Mouse (Mus musculus) midbrain, embryonic 16.5 days (tissue): ENCODE measurements at regions not wholly inside any gene's neighbourhood (a gene's known extent, or its start where the extent isn't known, plus 50 kb on each side); places are given as distances from the start of the nearest gene placed in this dataset.

Experiments
- ATAC-seq: fragments of 200-750 bp; cut with Nextera tagmentation; 2 replicates; pipeline ENCODE4 v1.8.0; 2017; ENCODE audit warnings: moderate TSS enrichment
- H3K27ac ChIP-seq: fragments of 300-500 bp; sonication (generic); 2 replicates; pipeline ENCODE4 v1.5.1; 2014; ENCODE audit warnings: mild to moderate bottlenecking, low read length, mixed read lengths
- H3K27me3 ChIP-seq: fragments of 300-500 bp; sonication (generic); 2 replicates; pipeline ENCODE4 v1.6.1; 2014; ENCODE audit warnings: low read depth, low read length, mixed read lengths; ENCODE audit not compliant: control insufficient read depth, insufficient read depth
- H3K36me3 ChIP-seq: fragments of 300-500 bp; sonication (generic); 2 replicates; pipeline ENCODE4 v1.6.1; 2014; ENCODE audit warnings: mild to moderate bottlenecking, low read length, moderate library complexity, mixed read lengths; ENCODE audit not compliant: control insufficient read depth, insufficient read depth
- H3K4me1 ChIP-seq: fragments of 300-500 bp; sonication (generic); 2 replicates; pipeline ENCODE4 v1.6.1; 2014; ENCODE audit warnings: mild to moderate bottlenecking, low read length, mixed read lengths; ENCODE audit not compliant: control insufficient read depth, insufficient read depth
- H3K4me2 ChIP-seq: fragments of 300-500 bp; sonication (generic); 2 replicates; pipeline ENCODE4 v1.6.1; 2014; ENCODE audit warnings: mild to moderate bottlenecking, low read length, mixed read lengths
- H3K4me3 ChIP-seq: fragments of 300-500 bp; sonication (generic); 2 replicates; pipeline ENCODE4 v1.5.1; 2014; ENCODE audit warnings: low read depth, mild to moderate bottlenecking, low read length, moderate library complexity, mixed read lengths
- H3K9ac ChIP-seq: fragments of 300-500 bp; sonication (generic); 2 replicates; pipeline ENCODE4 v1.6.1; 2014; ENCODE audit warnings: low read depth, low read length, mixed read lengths
- H3K9me3 ChIP-seq: fragments of 300-500 bp; sonication (generic); replicated peaks from 2 replicates; pipeline ENCODE4 v1.6.1; 2014; ENCODE audit warnings: mild to moderate bottlenecking, low read length, mixed read lengths; ENCODE audit not compliant: control insufficient read depth, poor library complexity, severe bottlenecking
- WGBS: fragments of 180-500 bp; shearing (Covaris S2); extraction: QIAGEN DNeasy Blood & Tissue Kit; methylation state at CpG from one replicate; pipeline ENCODE4 v1.1.7; 2014; 5-methylcytosine and 5-hydroxymethylcytosine counted together

DNA sequence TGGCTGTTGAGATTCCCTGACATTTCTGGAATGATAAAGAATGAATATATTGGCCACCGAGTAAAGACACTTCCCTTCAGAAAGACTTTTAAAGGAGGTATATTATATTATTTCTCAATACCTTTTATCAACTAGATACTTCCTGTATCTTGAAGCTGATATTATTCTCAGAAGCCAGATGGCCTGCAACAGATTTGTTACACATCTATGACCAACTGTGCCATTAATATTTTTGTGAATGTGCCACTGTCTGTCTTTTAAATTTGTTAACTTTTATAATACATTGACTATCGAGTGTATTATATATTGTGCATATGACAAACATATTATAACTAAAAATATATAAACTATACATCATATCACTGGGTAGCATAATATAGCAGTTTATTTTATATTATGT is 427.5 kb downstream of the 9330182O14Rik start:
- no peaks in the 10 kb centered on the region for H3K9me3 ChIP-seq
- H3K9ac ChIP-seq = no peak overlapping the region
- H3K4me1 ChIP-seq = no peaks in the 10 kb centered on the region
- no peaks in the 10 kb centered on the region for H3K36me3 ChIP-seq
- no peaks in the 10 kb centered on the region for H3K27me3 ChIP-seq
- no peak for ATAC-seq
- H3K4me3 ChIP-seq = no peak overlapping the region
- H3K27ac ChIP-seq = no peak overlapping the region
- 88% methylated on average over 2 of the region's 2 CpGs for WGBS
- H3K4me2 ChIP-seq = no peak overlapping the region

- Histone ChIP-seq H3K4me3 (no peak overlapping the region), H3K9ac (no peak overlapping the region), H3K27ac (no peak overlapping the region), H3K4me1 (no peaks in the 10 kb centered on the region), H3K4me2 (no peak overlapping the region), H3K9me3 (no peaks in the 10 kb centered on the region), H3K27me3 (no peaks in the 10 kb centered on the region), H3K36me3 (no peaks in the 10 kb centered on the region)
- 77% methylated on average over 5 of the region's 5 CpGs for WGBS
- ATAC-seq = no peak
Observed at GRCm38 (mm10) chr15:40565716-40566115, 431.6 kb downstream of the 9330182O14Rik start.

DNA sequence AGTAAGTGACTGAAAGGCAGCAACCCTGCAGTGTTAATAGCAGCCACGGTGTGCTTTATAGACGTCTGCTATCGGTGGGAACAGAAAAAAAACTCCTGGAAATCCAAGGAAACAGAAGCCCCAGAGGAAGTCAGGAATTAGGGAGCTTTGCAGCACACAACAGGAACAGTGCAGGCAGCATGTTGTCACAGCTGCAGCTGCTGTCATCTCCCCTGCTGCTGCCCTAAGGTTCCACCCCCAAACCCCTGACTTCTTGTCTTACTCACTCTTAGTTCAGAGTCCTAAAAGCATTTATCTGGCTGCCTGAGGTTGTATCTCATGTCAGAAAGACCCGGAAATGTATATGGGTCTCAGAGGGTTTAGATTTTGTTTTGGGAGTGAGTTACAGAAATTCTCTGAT is 432.3 kb downstream of the 9330182O14Rik start:
- Histone ChIP-seq H3K36me3 (no peaks in the 10 kb centered on the region), H3K9ac (no peak overlapping the region), H3K4me3 (no peak overlapping the region), H3K27ac (no peak overlapping the region), H3K27me3 (no peaks in the 10 kb centered on the region), H3K4me1 (no peaks in the 10 kb centered on the region), H3K9me3 (no peaks in the 10 kb centered on the region), H3K4me2 (no peak overlapping the region)
- WGBS = 21% methylated on average over 4 of the region's 4 CpGs
- no peak for ATAC-seq

DNA sequence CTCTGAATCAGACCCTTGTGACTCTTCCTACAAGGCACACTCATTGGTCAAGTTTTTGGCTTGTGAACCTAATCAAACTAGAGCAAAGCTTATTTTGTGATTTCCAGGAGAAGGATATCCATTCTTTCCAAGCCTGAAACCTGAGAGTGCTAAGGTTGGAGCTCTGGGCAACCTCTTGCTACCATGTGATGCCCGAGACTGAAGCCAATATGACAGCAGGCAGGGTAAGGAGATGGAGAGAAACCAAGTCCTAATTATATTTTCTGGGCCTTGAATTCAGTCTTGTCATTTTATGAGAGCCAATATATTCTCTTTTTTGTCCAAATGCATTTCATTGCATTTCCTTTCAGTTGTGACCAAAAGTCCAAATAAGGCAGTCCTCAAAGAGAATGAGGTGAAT is 434.5 kb downstream of the 9330182O14Rik start:
- ATAC-seq = no peak
- WGBS = 88% methylated on average over 1 of the region's 1 CpGs
- Histone ChIP-seq H3K4me2 (no peak overlapping the region), H3K36me3 (no peaks in the 10 kb centered on the region), H3K4me1 (no peaks in the 10 kb centered on the region), H3K27ac (no peak overlapping the region), H3K9ac (no peak overlapping the region), H3K27me3 (no peaks in the 10 kb centered on the region), H3K4me3 (no peak overlapping the region), H3K9me3 (no peaks in the 10 kb centered on the region)
